Mouse (Mus musculus): Measurements from ENCODE around the gene Golgb1. TPM values are rescaled to one million over a fixed set of nuclear protein-coding genes. Genes with fewer than 3 reads are reported as not detected.

The Golgb1 gene
- polyA plus RNA-seq, 1 experiment from 2014 or later, result 78.4 TPM

DNA sequence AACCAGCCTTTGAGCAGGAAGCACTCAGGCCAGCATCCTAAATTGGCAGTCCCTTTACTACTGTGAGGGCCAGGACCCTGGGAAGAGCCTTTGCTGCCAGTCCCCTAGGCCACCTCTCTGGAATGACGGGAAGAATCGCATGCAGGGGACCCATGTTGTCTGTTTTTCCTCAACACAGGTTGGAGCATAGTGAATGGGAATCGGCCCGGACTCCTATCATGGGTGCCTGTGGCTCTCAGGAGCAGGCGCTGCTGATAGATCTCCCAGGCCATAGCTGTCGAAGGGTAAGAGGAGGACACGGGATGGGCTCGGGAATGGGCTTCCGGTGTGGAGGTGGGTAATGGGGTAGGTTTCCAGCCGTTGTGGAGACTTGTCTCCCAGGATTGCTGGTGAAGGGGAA, 56.4 kb downstream of the Golgb1 start:
- Histone ChIP-seq H3K4me1 (ENCODE audit: control insufficient read depth, insufficient read depth, low read length) (no peaks in the 10 kb centered on the region), H3K9me3 (ENCODE audit: control insufficient read depth, low read length) (no peaks in the 10 kb centered on the region), H3K4me2 (no peak overlapping the region), H3K4me3 (ENCODE audit: low read depth, low read length) (no peak overlapping the region), H3K27me3 (ENCODE audit: control insufficient read depth, insufficient read depth, low read length) (no peaks in the 10 kb centered on the region), H3K9ac (ENCODE audit: low read length) (no peak overlapping the region), H3K36me3 (ENCODE audit: control insufficient read depth, insufficient read depth, low read length) (peaks cover 11% of the 10 kb centered on the region), H3K27ac (ENCODE audit: low read depth, low read length) (no peak overlapping the region)
- DNase-seq (ENCODE audit: low spot score, missing footprints) (no peak), ATAC-seq (ENCODE audit: low FRiP score) (no peak)
- 93% methylated on average over 10 of the region's 10 CpGs for WGBS

DNA sequence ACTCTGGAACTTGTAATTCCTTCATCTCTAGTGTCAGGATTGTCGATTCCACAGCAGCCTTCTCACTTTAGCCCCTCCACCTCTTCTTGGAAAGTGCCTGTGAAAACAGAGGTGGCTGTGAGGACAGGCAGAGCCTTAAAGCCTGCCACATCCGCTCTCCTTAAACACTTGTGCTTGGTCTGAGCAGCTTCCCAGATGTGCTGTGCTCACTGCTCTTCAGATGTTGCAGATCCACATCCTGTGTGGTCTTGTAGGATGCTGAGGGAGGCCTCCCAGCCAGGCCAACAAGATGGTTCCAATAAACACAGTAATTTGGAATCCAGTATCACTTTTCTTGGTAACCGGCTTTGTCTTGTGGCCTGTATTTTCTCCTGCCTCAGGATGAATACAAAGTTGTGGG, 57.0 kb downstream of the Golgb1 start:
- Histone ChIP-seq H3K27me3 (ENCODE audit: control insufficient read depth, insufficient read depth, low read length) (no peaks in the 10 kb centered on the region), H3K9ac (ENCODE audit: low read length) (no peak overlapping the region), H3K27ac (ENCODE audit: low read depth, low read length) (no peak overlapping the region), H3K4me3 (ENCODE audit: low read depth, low read length) (no peak overlapping the region), H3K4me1 (ENCODE audit: control insufficient read depth, insufficient read depth, low read length) (no peaks in the 10 kb centered on the region), H3K9me3 (ENCODE audit: control insufficient read depth, low read length) (no peaks in the 10 kb centered on the region), H3K36me3 (ENCODE audit: control insufficient read depth, insufficient read depth, low read length) (peaks cover 10% of the 10 kb centered on the region), H3K4me2 (no peak overlapping the region)
- ATAC-seq (ENCODE audit: low FRiP score) (no peak), DNase-seq (ENCODE audit: low spot score, missing footprints) (no peak)
- 91% methylated on average over 3 of the region's 3 CpGs for WGBS

DNA sequence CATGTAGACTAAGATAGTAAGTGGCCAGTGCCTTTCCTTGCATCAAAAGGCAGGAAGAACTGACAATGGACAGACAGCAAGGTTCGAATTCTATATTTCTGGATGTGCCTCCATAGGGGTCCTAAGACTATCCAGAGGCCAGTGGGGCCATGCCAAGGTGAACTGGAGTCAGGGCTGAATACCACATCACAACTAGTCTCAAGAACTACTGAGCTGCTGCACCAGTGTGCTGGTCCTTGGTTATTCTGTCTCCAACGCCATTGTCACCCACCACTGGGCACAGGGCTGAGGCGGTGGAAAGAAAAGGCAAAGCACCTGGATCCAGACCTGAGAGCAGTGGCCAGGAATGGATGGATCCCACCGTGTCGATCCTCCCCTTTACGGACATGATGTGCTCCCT, 57.6 kb downstream of the Golgb1 start:
- H3K4me2 ChIP-seq, result no peak overlapping the region
- no peak for ATAC-seq (ENCODE audit: low FRiP score)
- H3K27ac ChIP-seq (ENCODE audit: low read depth, low read length), result no peak overlapping the region
- H3K36me3 ChIP-seq (ENCODE audit: control insufficient read depth, insufficient read depth, low read length), result peaks cover 10% of the 10 kb centered on the region
- WGBS, result 92% methylated on average over 6 of the region's 6 CpGs
- no peak overlapping the region for H3K4me3 ChIP-seq (ENCODE audit: low read depth, low read length)
- no peak overlapping the region for H3K9ac ChIP-seq (ENCODE audit: low read length)
- no peaks in the 10 kb centered on the region for H3K4me1 ChIP-seq (ENCODE audit: control insufficient read depth, insufficient read depth, low read length)
- DNase-seq (ENCODE audit: low spot score, missing footprints), result no peak
- H3K9me3 ChIP-seq (ENCODE audit: control insufficient read depth, low read length), result no peaks in the 10 kb centered on the region
- H3K27me3 ChIP-seq (ENCODE audit: control insufficient read depth, insufficient read depth, low read length), result no peaks in the 10 kb centered on the region

DNA sequence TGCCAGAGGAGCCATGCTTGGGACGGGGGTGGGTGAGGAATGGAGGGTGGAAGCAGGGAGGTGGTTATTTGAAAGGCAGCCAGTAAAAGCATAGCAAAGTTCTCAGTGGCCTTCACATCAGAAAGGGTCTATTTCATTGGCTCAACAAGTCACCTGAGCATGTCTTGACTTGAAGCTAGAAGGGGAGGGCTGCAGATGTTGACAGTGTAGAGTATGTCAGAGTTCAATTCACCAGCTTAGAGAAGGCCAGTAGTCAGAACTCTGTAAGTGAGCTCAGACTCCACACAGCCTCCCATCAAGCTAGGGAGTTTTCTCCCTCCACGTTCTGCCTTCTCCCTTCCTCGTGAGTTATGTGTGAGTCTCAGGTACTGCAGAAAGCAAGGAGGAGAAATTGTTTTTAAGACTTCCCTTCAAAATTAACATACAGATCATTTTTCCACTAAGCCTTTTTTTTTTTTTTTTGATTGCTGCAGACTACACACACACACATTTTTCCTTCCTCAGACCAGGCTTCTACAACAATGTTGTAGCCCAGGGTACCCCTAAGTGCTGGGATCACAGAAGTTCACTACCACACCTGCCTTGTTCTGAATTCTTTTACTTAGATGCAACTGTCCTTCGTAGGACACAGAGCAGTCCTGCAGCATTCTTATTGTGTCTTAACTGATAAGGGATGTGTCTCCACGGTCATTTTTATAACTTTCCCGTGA, 59.3 kb downstream of the Golgb1 start:
- Histone ChIP-seq H3K9ac (ENCODE audit: low read length) (no peak overlapping the region), H3K9me3 (ENCODE audit: control insufficient read depth, low read length) (no peaks in the 10 kb centered on the region), H3K27ac (ENCODE audit: low read depth, low read length) (no peak overlapping the region), H3K36me3 (ENCODE audit: control insufficient read depth, insufficient read depth, low read length) (peaks cover 6% of the 10 kb centered on the region), H3K27me3 (ENCODE audit: control insufficient read depth, insufficient read depth, low read length) (no peaks in the 10 kb centered on the region), H3K4me1 (ENCODE audit: control insufficient read depth, insufficient read depth, low read length) (no peaks in the 10 kb centered on the region), H3K4me3 (ENCODE audit: low read depth, low read length) (no peak overlapping the region), H3K4me2 (no peak overlapping the region)
- no peak for DNase-seq (ENCODE audit: low spot score, missing footprints)
- ATAC-seq (ENCODE audit: low FRiP score), result no peak
- WGBS, result 84% methylated on average over 6 of the region's 6 CpGs

DNA sequence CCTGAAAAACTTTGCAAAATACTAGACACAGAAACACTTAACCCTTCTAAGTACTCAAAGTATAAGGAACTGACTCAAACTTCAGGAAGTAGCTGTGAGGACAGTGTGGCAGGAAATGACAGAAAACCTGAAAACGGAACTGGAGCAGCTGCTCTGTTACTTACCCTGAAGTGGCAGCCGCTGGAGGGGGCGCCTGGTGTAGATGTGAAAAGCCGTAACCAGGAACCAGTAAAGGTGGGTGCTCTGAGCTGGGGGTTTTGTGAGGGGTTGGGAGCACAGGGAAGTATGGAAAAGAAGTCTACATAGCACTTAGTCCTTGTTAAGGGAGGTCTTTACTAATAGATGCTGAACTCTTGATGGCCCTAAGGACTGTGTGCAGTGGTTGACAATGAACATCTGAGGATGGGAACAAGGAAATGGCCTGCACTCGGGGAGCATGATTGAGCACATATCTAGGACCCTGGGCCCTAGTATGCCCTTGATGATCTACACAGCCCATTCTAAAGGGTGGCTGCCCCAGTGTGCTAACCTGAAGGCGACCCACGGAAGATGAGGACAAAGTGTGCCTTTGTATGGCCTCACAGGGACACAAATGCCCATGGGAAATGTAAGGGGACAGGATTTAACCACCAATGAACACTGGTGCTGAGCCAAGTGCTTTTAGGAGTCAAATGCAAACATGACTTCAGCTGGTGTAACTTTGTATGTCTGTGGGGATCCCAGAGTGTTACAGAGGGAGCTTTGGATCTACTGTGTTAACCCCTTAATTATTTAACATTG, 60.1 kb downstream of the Golgb1 start, which contains the start of gene Hcls1:
Gene Hcls1, plus strand, starts transcription at position 143 of the 780 bp plus-strand sequence.
- H3K27me3 ChIP-seq (ENCODE audit: control insufficient read depth, insufficient read depth, low read length), result no peaks in the 10 kb centered on the region
- H3K27ac ChIP-seq (ENCODE audit: low read depth, low read length), result no peak within 1 kb of the TSS
- ATAC-seq (ENCODE audit: low FRiP score) (no peak), DNase-seq (ENCODE audit: low spot score, missing footprints) (no peak)
- H3K9ac ChIP-seq (ENCODE audit: low read length), result no peak within 1 kb of the TSS
- no peaks in the 10 kb centered on the region for H3K9me3 ChIP-seq (ENCODE audit: control insufficient read depth, low read length)
- H3K4me1 ChIP-seq (ENCODE audit: control insufficient read depth, insufficient read depth, low read length), result no peaks in the 10 kb centered on the region
- no peak within 1 kb of the TSS for H3K4me3 ChIP-seq (ENCODE audit: low read depth, low read length)
- 84% methylated on average over 7 of the region's 7 CpGs for WGBS
- H3K4me2 ChIP-seq, result no peak within 1 kb of the TSS
- H3K36me3 ChIP-seq (ENCODE audit: control insufficient read depth, insufficient read depth, low read length), result peaks cover 3% of the 10 kb centered on the region

DNA sequence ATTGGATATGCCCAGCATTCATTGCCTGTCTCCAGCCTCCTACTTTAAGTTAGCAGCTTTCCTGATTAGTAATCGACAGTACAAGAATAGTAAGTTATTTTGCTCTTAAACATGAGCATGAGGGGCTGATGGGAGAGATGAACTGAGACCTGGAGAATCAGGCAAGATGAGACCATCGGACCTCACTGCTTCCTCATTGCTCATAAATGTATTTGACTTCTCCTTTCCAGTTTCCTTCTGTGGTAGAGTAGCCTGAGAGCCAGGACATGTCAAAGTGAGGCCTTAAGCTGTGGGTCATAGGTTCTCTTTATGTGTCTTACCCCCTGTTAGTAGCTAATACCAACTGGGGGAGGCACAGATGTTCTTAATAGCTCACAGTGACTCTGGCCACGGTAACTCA, 60.9 kb downstream of the Golgb1 start:
- WGBS, result 76% methylated on average over 3 of the region's 3 CpGs
- H3K27me3 ChIP-seq (ENCODE audit: control insufficient read depth, insufficient read depth, low read length), result no peaks in the 10 kb centered on the region
- no peak overlapping the region for H3K4me2 ChIP-seq
- H3K9me3 ChIP-seq (ENCODE audit: control insufficient read depth, low read length), result no peaks in the 10 kb centered on the region
- ATAC-seq (ENCODE audit: low FRiP score), result no peak
- H3K4me3 ChIP-seq (ENCODE audit: low read depth, low read length), result no peak overlapping the region
- no peaks in the 10 kb centered on the region for H3K4me1 ChIP-seq (ENCODE audit: control insufficient read depth, insufficient read depth, low read length)
- no peak overlapping the region for H3K9ac ChIP-seq (ENCODE audit: low read length)
- DNase-seq (ENCODE audit: low spot score, missing footprints), result no peak
- peaks cover 3% of the 10 kb centered on the region for H3K36me3 ChIP-seq (ENCODE audit: control insufficient read depth, insufficient read depth, low read length)
- no peak overlapping the region for H3K27ac ChIP-seq (ENCODE audit: low read depth, low read length)

DNA sequence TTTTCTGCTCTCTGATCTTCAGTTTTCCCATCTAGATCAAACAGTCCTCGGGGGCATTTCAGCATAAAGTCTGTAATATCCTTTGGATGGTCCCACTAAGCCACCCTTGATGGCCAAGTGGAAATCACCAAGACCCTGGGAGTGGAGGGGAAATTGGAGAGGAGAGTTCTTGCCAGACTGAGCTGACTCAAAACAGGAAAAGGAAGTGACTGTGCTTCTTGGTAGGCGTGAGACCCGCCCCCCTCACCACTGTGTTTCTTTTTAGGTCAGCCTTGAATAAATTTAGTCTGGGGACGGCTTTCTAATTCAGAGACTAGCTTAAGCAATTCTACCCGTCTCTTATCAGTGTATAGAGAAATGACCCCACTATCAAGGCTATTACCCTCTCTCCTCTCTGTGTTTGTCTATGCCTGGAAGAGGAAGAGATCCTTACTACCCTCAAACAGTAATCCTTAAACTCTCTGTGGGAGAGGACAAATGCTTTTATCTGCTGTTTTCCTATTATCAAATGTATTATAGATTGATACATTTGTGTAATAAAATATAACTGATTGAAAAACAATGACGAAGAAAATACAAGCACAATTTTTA, 66.3 kb downstream of the Golgb1 start:
- Histone ChIP-seq H3K36me3 (ENCODE audit: control insufficient read depth, insufficient read depth, low read length) (no peaks in the 10 kb centered on the region), H3K27me3 (ENCODE audit: control insufficient read depth, insufficient read depth, low read length) (no peaks in the 10 kb centered on the region), H3K27ac (ENCODE audit: low read depth, low read length) (no peak overlapping the region), H3K9ac (ENCODE audit: low read length) (no peak overlapping the region), H3K9me3 (ENCODE audit: control insufficient read depth, low read length) (no peaks in the 10 kb centered on the region), H3K4me2 (no peak overlapping the region), H3K4me3 (ENCODE audit: low read depth, low read length) (no peak overlapping the region), H3K4me1 (ENCODE audit: control insufficient read depth, insufficient read depth, low read length) (peaks cover 5% of the 10 kb centered on the region; the same call in 1 of the 2 replicates)
- no peak for ATAC-seq (ENCODE audit: low FRiP score)
- 71% methylated on average over 6 of the region's 6 CpGs for WGBS
- no peak for DNase-seq (ENCODE audit: low spot score, missing footprints)

DNA sequence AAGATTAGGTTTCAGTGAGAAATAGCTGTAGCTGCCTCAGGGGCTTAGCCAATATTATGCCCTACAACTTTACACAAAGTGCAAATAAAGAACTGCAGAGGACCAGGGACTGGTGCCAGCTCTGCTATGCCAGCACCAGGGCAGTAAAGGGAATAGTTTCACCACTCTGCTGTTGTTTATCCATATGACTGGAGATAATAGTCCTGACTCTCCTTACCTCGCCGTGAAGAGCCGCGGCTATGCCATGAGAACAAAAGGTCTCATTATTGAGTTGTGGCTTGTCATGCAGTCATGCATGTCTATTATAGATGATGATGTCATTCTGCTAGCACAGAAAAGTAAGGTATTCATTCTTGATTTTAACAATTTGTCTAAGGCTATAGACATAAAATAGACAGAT, 67.0 kb downstream of the Golgb1 start:
- Histone ChIP-seq H3K27me3 (ENCODE audit: control insufficient read depth, insufficient read depth, low read length) (no peaks in the 10 kb centered on the region), H3K9me3 (ENCODE audit: control insufficient read depth, low read length) (no peaks in the 10 kb centered on the region), H3K4me2 (no peak overlapping the region), H3K4me1 (ENCODE audit: control insufficient read depth, insufficient read depth, low read length) (peaks cover 5% of the 10 kb centered on the region; the same call in 1 of the 2 replicates), H3K36me3 (ENCODE audit: control insufficient read depth, insufficient read depth, low read length) (no peaks in the 10 kb centered on the region), H3K9ac (ENCODE audit: low read length) (no peak overlapping the region), H3K27ac (ENCODE audit: low read depth, low read length) (no peak overlapping the region), H3K4me3 (ENCODE audit: low read depth, low read length) (no peak overlapping the region)
- 64% methylated on average over 4 of the region's 4 CpGs for WGBS
- ATAC-seq (ENCODE audit: low FRiP score), result no peak
- no peak for DNase-seq (ENCODE audit: low spot score, missing footprints)

DNA sequence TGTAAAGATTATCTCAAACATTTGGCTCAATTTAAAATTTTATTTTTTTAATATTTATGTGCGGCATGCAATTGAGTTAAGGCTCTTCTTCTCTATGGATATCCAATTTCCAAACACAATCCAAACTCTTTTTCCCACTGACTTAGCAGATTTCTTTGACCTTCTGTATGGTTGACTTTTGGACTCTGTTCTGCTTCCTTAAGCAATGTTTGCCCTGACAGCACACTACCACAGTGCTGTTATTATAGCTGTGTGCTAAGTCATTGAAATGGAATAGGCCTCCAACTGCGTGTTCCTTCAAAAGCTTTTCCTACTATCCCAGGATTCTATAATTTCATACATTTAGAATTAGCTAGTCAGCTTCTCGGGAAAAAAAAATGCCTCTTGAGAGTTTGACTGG, 68.7 kb downstream of the Golgb1 start:
- DNase-seq (ENCODE audit: low spot score, missing footprints), result no peak
- Histone ChIP-seq H3K27ac (ENCODE audit: low read depth, low read length) (no peak overlapping the region), H3K9me3 (ENCODE audit: control insufficient read depth, low read length) (no peaks in the 10 kb centered on the region), H3K27me3 (ENCODE audit: control insufficient read depth, insufficient read depth, low read length) (no peaks in the 10 kb centered on the region), H3K4me2 (no peak overlapping the region), H3K9ac (ENCODE audit: low read length) (no peak overlapping the region), H3K36me3 (ENCODE audit: control insufficient read depth, insufficient read depth, low read length) (no peaks in the 10 kb centered on the region), H3K4me3 (ENCODE audit: low read depth, low read length) (no peak overlapping the region), H3K4me1 (ENCODE audit: control insufficient read depth, insufficient read depth, low read length) (peaks cover 5% of the 10 kb centered on the region; the same call in 1 of the 2 replicates)
- WGBS, result 87% methylated on average over 3 of the region's 3 CpGs
- no peak for ATAC-seq (ENCODE audit: low FRiP score)
